Comparison of ENCODE assay signal across 9 mouse cellular contexts in genomic region chr2:166729656-166730566, GRCm38 (mm10). TPM values are rescaled to one million over a fixed set of nuclear protein-coding genes. Genes with fewer than 3 reads are reported as not detected.
DNase-seq lines count a peak whose midpoint lies in the region; ATAC-seq and TF ChIP-seq lines count a peak whose summit lies in the region.
"Had no signal": no experiment of that assay in that cellular context is flagged by ENCODE, and none has a peak within 500 bp of the region (broad histone marks: within the 10 kb centered on the region; RNA-seq: fewer than 3 reads in every experiment).

No protein-coding gene starts in this region.

- peak; percentile 58 for ATAC-seq in heart, postnatal 0 days (ENCODE audit: insufficient read depth, low read depth)
- ATAC-seq in midbrain, embryonic 13.5 days, result peak; percentile 68
- no peak for ATAC-seq in frontal cortex, adult (ENCODE audit: low TSS enrichment)

- H3K4me3 ChIP-seq in forebrain, embryonic 10.5 days, result no peak overlapping the region
- H3K4me3 ChIP-seq in heart, postnatal 0 days (ENCODE audit: low read depth, low read length), result no peak overlapping the region
- H3K4me3 ChIP-seq in midbrain, embryonic 13.5 days (replicated peaks), result no peak overlapping the region

- TF ChIP-seq CTCF in heart, postnatal 0 days (IDR thresholded peaks at IDR 0.05; ENCODE audit: low read depth), result no peak

- H3K9me3 ChIP-seq in forebrain, embryonic 10.5 days, result no peaks in the 10 kb centered on the region
- no peaks in the 10 kb centered on the region for H3K9me3 ChIP-seq in heart, postnatal 0 days (replicated peaks; ENCODE audit: control insufficient read depth, low read length)
- H3K9me3 ChIP-seq in midbrain, embryonic 13.5 days, result no peaks in the 10 kb centered on the region

- intact Hi-C loops in left cerebral cortex, postnatal 4 days (cut with DNase I), result no loop called here

- peak overlapping the region; percentile 27; the same call in 1 of the 2 replicates for H3K4me2 ChIP-seq in heart, postnatal 0 days (ENCODE audit: low read depth, low read length)
- peak overlapping the region; percentile 25 for H3K4me2 ChIP-seq in midbrain, embryonic 13.5 days (replicated peaks)

- H3K27ac ChIP-seq in forebrain, embryonic 10.5 days, result peak overlapping the region; percentile 76
- peak overlapping the region; percentile 45 for H3K27ac ChIP-seq in heart, postnatal 0 days (ENCODE audit: low read depth)
- H3K27ac ChIP-seq in midbrain, embryonic 13.5 days, result peak overlapping the region; percentile 81

- peaks cover 28% of the 10 kb centered on the region for H3K4me1 ChIP-seq in forebrain, embryonic 10.5 days
- H3K4me1 ChIP-seq in heart, postnatal 0 days (ENCODE audit: control insufficient read depth, insufficient read depth), result no peaks in the 10 kb centered on the region
- peaks cover 30% of the 10 kb centered on the region for H3K4me1 ChIP-seq in midbrain, embryonic 13.5 days (replicated peaks)

- no peaks in the 10 kb centered on the region for H3K27me3 ChIP-seq in forebrain, embryonic 10.5 days (ENCODE audit: poor library complexity, severe bottlenecking)
- H3K27me3 ChIP-seq in heart, postnatal 0 days (ENCODE audit: control insufficient read depth, insufficient read depth, low read length), result no peaks in the 10 kb centered on the region
- no peaks in the 10 kb centered on the region for H3K27me3 ChIP-seq in midbrain, embryonic 13.5 days
- H3K27me3 ChIP-seq: CH12.LX had no signal

- H3K9ac ChIP-seq in heart, postnatal 0 days (replicated peaks; ENCODE audit: low read depth, low read length), result no peak overlapping the region
- H3K9ac ChIP-seq in midbrain, embryonic 13.5 days (replicated peaks), result peak overlapping the region; percentile 33; the same call in 1 of the 2 replicates

- 48% methylated on average over 19 of the region's 19 CpGs for WGBS in forebrain, embryonic 10.5 days
- WGBS in heart, postnatal 0 days, result 34% methylated on average over 19 of the region's 19 CpGs
- WGBS in midbrain, embryonic 13.5 days, result 14% methylated on average over 19 of the region's 19 CpGs

- no peaks in the 10 kb centered on the region for H3K36me3 ChIP-seq in forebrain, embryonic 10.5 days (replicated peaks)
- no peaks in the 10 kb centered on the region for H3K36me3 ChIP-seq in heart, postnatal 0 days (replicated peaks; ENCODE audit: control insufficient read depth, insufficient read depth, low read length)
- H3K36me3 ChIP-seq in midbrain, embryonic 13.5 days, result no peaks in the 10 kb centered on the region

- TF ChIP-seq EP300 in heart, postnatal 0 days (IDR thresholded peaks at IDR 0.05; ENCODE audit: low read depth), result no peak

- DNase-seq in left cerebral cortex, postnatal 4 days, result peak; percentile 16
- no peak for DNase-seq in left cerebral cortex, adult 11 months (ENCODE audit: low spot score)
- DNase-seq in forebrain, embryonic 10.5 days (ENCODE audit: extremely low spot score, low spot score), result no peak
- DNase-seq in heart, postnatal 0 days (ENCODE audit: low spot score), result peak; percentile 28
- peak; percentile 9 for DNase-seq in kidney, postnatal 14 days
- no peak for DNase-seq in cerebellum, adult 9-11 months

RNA-seq across cellular contexts. Expression of gene Prex1, which starts 16.3 kb away (rescaled TPM):
- total RNA-seq in left cerebral cortex, postnatal 4 days (2021), result 10 to 100 TPM; 56.7 to 56.9 TPM
- polyA plus RNA-seq in forebrain, embryonic 10.5 days (2016; fragmentation: Nextera tagmentation; extraction: Ambion mirVana), result 24.3 and 25.5 TPM in 2 replicates
- total RNA-seq in heart, postnatal 0 days (2014; rRNA removed; ENCODE audit: low replicate concordance), result 6.2 and 12.2 TPM in 2 replicates
- polyA plus RNA-seq in heart, postnatal 0 days (2015; fragmentation: Nextera tagmentation; extraction: Ambion mirVana), result 3.7 and 4.0 TPM in 2 replicates
- 17.7 and 21.1 TPM in 2 replicates for polyA plus RNA-seq in midbrain, embryonic 13.5 days (2015; fragmentation: Nextera tagmentation; extraction: Ambion mirVana)

Comparison
In these comparisons a context has a peak if more than half of its experiments do, and no peak if none do; other contexts are left out.
1. DNase-seq: peak in left cerebral cortex, postnatal 4 days (single experiment), heart, postnatal 0 days (single experiment) and kidney, postnatal 14 days (single experiment); none in left cerebral cortex, adult 11 months (single experiment), forebrain, embryonic 10.5 days (single experiment) and cerebellum, adult 9-11 months (single experiment).
2. Peak in every context shown above with its lines, with median percentiles within 50 percentile points of each other: H3K27ac ChIP-seq.